Mouse (Mus musculus) Muller cell, postnatal 12 days (primary cell): ENCODE measurements around the gene Gnat1.
A peak's percentile ranks its signal among the peaks of the same experiment; 100 is the strongest.

Experiments
- DNase-seq: peaks from one replicate; pipeline ENCODE4 v3.0.0-alpha.2; 2015; ENCODE audit errors: inconsistent ontology term

Gene Gnat1

DNA sequence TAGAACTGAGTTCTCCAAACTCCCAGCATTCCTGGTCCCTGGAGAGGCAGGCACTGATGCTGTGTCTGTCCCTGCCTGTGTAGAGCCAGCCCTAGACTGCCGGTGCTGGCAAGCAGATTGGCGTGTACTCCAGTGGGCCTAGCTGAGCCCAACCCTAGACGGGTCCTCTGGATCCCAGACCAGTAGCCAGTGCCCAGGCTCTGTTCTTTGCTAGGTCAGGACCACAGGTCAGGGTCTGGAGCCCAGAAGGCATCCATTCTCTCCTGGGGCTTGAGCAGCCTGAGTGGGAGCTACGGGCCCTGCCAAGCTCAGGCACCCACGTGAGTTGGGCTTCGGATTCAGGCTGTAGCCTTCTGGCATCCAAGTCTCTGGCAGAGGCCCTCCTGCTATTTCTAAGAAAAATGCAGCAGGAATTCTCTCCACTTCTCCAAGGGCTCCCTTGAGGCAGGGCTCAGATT, 20.6 kb upstream of the Gnat1 start:
- peak; percentile 82 for DNase-seq

DNA sequence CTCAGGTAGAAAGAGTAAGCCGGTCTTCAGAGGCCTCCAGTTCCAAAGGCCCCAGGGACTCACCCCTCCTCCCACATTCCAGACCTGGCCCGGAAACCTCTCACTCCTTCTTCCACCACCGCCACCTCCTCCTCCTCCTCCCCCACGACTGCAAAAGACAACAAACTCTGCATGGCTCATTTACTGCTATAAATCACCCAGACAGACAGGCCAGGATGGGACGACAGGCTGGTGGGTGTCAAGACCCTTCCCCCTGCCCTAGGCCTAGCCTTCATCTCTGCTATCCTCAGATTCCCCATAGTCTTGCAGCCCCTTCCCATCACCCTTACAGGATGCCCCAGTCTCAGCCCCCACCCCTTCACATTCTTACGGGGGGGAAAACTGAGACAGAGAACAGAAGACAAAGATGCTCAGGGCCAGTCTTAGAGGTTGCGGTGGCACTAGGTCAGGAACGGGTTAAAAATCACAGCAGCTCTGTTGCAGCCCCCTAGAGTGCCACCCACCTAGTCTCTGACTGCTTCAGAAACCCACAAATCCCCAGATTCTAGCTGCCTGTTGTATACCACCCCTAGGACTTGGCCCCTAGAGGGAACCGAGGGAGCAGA, 20.0 kb upstream of the Gnat1 start:
- no peak for DNase-seq

DNA sequence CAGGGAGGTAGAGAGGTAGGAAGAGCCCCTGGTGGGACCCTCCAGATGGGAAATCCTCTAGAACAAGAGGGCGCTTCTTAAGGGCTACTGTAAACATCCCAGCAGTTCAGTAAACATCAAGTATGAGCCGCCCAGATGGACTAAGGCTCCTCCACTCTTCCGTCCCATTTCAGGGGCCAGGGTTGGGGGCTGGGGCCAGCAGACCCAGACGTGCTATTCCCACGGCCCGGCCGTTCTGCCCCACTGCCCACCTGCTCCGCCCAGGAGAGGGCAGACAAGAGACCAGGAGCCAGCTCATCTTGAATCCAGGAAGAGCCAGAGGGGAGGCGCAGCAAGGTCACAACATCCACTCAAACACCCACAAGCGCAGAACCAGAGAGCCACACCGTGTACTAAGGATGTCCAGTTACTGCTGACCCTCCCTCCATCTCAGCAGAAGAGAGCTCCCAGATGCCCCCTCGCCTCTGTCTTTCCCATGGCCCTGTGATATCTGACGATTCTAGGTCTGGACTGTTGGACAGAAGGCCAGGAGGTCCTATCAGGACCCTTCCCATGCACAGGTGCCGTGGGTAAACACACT, 19.2 kb upstream of the Gnat1 start:
- DNase-seq: peak; percentile 58

DNA sequence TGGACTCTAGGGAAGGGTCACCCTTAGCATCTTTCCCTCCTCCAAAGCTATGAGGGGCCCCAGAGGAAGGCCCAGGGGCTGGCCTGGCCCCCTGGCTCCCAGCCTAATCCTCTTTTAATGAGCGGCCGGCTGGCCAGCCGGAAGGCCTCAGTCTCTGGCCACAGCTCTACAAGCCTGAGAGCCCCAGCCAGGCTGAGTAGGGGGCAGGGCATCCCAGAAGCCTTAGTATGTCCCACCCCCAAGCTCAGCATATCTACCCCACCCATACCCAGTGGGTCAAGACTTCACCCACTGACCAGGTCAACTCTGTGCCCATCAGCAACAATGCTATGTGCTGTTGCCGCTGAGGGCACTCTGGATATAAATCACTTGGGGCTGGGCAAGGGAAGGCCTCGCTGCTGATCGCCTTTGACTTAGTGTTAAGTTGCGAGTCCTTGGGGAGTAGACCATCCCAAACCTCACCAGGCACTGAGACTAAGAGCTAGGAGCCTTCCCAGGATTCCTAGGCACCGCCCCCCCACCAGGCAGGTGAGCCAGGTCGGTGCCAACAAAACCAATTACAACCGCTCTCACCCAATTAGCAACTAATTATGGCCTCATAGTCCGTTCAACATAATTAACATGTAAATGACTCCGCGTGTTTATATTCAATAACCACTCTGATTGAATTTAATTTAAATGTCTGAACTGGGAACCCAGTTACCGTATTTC, 18.5 kb upstream of the Gnat1 start:
- peak; percentile 68 for DNase-seq

DNA sequence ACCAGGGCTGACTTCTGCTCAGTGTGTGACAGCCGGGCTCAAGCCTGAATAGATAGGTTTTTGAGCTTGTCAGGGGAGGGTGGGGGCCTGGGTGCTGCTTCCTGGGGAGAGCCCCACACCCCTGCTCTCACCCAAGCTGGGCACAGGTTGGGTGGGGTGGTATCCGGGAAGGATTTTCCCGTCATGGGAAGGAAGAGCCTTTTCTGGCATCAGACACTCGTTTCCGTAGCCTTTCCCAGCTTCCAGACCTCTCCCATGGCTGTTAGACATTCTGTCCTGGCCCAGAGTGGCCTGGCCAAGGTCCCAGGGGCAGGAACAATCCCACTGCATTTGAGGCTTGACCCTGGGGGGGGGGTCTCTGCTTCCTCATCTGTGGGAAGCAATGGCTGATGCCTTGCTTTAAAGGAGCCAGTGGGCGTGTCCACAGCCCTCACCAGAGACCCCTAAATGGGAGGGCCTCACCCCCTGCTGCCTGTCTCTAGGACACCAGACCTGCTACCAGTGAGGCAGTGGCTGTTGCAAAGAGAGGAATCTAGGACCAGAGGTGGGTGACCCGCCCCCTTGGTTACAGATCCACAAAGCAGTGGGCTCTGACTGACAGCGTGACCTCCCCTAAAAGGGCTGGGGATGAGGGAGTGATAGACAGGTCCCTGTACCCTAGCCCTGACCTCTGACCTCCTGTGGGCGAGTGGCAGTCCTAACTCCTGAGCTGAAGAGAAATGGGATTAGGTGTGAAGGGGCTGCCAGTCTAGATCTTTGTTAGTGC, 17.5 kb upstream of the Gnat1 start:
- no peak for DNase-seq

DNA sequence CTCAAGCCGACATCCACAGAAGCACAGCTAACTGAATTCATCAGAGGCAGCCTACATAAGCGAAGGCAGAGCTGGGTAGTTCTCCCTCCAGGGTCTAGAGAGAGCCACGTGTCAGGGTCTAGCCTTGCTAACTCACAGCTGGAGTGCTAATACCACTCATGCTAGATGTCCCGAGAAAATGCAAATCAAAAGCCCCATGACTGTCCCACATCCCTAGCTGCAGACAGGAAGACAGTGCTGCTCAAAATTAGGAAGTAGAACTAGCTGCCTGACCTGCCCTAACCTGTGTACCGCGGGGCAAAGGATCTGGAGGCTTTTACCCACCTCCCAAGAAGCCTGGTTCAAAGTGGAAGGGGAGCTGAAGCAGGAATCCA, 16.6 kb upstream of the Gnat1 start:
- DNase-seq: no peak

DNA sequence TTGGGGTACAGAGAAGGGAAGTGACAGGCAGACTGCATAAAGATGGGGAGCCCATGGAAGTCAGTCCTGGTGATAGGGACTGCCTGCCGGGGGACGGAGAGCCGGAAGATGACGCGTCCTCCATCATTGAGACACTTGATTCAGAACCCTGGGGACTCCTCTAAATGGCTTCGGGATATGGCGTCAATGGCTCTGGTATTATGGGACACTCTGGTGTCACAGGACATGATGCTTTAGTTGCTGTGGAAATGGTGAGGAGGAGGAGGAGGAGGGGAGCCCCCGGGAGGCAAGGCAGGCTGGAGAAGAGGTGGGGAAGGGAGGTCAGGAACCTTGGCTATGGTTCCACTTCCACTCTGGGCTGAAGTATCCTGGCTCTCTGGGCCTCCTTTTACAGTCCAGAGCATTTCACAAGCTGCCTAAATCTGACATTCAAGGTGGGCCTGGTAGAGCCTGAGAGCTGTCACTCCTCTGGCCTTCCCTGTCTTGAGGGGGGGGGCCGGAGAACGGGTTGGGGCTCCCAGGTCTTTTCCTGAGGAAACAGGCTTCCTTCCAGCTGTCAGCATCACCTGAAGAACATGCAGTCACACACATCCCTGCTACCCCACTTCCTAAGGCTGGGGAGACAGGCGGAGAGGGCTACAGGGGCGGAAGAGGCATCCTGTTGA, 16.1 kb upstream of the Gnat1 start:
- no peak for DNase-seq

DNA sequence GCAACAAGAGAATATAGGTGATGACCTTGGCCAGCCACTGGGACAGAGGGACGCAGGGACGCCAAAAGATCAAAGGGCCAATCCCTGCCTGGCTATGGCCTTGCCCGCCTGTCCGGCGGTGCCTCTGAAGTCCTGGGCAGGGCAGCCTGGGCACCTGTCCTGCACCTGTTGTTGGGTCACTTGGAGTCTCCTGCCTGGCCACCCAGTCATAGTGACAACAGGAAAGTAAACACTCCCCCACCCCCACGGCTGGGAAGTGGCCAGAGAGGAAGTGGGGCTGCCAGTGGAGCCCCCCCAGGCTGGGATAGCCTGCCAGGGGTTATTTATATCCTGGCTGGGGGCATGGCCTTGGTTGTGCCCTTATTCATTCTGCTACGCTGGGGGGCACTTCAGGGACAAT, 15.1 kb upstream of the Gnat1 start:
- no peak for DNase-seq

DNA sequence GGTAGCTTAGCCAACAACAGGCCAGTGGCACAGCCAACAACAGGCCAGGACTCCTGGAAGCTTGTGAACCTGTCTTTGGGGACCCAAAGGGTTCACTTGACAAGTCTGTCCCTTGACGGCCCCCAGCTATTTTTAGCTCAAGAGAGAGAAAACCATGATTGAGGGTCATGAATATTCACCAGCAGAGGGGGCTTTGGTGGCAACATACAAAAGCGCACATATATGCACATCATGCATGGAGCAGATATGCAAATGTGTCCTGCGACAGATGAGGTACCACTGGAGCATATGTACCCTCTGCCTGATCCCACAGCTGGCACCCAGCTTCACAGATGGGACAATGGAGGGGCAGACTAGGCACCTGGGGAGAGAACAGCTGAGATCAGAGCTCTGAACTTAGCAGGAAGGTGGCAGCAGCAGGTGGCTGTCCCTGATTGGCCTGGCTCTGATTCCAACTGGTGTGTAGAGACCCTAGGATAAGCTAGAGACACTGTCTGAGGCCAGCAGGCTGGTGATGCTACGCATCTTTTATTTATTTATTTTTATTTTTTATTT, 14.0 kb upstream of the Gnat1 start:
- DNase-seq: no peak

DNA sequence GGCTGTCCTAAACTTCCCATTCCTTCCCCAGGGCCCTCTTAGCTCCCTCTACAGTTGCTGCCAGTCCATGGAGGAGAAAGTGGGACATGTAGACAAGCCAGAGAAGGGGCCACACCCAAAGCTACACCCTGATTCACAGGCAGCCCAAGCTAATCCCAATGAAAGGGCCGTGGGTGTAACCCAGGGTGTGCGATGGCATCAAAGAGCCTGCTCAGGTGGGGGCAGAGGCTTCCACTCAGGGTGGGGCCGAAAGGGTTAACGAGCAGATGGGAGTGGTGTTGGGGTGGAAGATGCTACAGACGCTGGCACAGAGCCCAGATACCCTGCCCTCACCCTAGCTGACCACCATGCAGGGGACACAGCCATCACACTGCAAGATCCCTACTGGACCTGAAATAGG, 13.3 kb upstream of the Gnat1 start:
- DNase-seq: no peak

DNA sequence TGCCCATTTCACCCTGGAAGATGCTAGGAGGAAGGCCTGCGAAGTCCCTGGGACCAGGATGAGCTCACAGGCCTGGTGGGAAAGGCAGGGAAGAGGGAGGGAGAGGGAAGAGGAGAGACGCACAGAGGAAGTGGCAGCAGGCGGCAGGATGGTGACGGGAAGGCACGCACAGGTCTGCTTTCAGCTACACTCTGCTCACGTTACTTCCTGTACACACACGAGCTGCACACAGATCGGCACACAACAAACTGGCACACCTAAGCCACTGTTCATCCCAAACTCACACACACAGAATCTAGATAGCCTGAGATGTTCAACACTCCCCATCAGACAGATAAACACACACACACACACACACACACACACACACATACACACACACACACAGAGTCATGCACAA, 10.9 kb upstream of the Gnat1 start:
- no peak for DNase-seq

DNA sequence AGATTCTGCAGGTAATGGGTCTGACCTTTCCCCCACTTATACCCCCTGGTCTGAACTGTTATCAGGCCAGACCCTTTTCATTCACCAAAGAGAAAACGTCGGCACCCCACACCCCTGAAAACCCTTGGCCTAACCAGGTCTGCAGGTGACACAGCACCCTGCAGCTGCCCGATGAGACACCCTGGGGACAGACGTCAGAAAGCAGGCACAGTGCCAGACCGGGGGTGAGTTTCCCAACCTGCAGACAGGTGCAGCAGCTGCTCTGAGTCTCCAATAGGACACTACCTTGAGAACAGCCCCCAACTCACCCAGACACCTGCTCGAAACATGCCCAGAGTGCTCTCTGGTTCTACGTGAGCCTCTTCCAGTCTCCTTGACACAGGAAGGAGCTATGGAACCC, 9.4 kb upstream of the Gnat1 start:
- no peak for DNase-seq

DNA sequence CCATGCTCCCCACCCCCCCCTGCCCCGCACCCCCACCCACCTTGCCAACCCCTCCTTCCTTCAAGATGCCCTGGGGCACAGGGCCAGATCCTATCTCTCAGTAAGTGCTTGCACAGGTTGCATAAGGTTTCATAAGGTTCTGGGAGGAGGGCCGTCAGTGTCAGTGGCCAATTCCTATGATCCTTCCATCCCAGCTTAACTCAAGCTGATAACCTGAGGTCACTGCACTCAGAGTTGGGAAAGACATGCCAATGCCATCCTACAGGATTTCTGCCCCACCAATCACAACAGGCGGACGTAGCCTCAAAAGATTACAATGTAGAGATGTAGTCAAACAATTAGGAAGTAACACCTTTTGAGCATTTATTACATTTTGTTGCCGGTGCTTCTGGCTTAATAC, 8.9 kb upstream of the Gnat1 start:
- DNase-seq: no peak

DNA sequence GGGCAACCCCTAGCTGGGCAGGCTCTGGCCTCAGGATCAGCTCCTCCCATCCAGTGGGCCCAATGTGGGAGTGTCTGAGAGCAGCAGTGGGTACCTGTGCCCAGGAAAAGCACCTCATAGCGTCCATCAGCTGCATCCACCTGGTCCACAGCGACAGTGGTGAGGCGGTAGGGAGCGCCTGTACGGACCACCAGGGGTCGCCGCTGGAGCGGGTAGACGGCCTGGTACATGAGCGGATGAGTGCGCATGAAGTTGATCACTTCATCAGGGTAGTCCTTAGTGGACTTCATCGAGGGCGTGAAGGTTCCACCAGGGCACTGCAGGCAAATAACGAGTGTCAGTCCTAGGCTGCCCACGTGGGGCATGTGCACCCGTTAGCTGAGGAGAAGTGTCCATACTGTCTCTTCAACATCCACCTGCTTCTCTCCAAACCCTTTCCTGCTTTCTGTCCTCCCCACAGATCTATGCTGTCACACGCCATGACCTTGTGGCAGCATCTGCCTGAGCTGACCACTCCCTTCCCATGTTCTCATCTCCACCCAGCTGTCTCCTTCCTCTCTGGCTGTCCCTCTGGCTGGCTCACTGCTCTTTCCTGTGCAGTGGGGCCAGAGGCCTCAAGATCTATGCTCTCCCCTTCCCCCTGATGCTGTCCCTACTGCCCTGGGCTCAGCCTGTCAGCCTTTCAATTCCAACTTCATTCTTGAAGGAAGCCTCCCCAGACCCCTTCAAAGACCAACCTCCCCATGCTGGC, 5.9 kb upstream of the Gnat1 start:
- DNase-seq: peak; percentile 65

DNA sequence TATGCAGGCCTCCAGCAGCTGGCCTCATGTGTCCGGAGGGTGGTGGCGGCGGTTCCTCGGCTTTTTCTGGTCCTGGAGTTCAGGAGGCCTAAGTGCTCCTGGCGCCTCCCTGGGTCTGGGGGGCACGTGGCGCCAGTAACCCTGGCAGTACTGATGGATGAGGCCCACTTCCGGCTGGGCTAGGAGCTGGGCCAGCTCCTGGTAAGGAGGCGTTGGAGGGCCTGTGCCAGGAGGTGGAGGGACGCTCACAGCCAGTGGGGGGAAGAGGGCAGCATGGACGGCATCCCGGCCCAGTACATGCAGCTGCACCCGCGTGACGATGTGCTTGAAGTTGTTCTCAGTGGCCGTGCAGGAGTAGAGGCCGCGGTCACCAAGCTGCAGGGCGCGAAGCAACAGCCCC, 2.9 kb upstream of the Gnat1 start:
- no peak for DNase-seq

DNA sequence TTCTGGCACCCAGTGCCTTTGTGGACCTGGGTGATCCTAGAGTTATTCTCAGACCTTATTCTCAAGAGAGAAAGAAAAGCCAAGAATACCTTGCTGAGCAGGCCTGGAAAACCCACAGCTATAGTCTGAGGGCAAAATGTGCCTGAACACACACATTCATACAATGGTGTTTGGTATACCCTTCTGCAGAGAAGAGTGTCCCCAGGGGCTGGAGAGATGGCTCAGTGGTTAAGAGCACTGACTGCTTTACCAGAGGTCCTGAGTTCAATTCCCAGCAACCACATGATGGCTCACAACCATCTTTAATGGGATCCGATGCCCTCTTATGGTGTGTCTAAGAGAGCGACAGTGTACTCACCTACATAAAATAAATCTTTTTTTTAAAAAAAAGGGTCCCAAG, 651 bp downstream of the Gnat1 start:
- no peak for DNase-seq

DNA sequence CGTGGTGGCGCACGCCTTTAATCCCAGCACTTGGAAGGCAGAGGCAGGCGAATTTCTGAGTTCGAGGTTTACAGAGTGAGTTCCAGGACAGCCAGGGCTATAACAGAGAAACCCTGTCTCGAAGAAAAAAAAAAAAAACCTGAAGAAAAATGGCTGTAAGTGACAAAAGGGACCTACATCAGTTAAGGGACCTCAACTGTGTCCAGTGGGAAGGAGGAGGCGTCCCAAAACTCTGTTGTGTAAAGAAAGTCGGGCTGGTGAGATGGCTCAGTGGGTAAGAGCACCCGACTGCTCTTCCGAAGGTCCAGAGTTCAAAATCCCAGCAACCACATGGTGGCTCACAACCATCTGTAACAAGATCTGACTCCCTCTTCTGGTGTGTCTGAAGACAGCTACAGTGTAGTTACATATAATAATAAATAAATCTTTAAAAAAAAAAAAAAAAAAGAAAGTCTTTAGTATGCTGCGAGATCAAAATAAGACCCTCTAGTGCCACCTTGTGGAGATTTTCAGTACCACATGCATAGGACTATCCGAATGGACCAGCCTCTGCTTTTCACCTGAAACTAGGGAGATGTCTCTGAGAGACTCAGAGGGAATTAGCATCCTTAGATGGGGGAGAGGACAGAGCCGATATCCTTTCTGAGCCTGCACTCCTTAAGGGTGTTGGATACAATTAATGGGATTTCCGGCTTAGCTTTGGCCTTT, 1.5 kb downstream of the Gnat1 start:
- peak; percentile 59 for DNase-seq

DNA sequence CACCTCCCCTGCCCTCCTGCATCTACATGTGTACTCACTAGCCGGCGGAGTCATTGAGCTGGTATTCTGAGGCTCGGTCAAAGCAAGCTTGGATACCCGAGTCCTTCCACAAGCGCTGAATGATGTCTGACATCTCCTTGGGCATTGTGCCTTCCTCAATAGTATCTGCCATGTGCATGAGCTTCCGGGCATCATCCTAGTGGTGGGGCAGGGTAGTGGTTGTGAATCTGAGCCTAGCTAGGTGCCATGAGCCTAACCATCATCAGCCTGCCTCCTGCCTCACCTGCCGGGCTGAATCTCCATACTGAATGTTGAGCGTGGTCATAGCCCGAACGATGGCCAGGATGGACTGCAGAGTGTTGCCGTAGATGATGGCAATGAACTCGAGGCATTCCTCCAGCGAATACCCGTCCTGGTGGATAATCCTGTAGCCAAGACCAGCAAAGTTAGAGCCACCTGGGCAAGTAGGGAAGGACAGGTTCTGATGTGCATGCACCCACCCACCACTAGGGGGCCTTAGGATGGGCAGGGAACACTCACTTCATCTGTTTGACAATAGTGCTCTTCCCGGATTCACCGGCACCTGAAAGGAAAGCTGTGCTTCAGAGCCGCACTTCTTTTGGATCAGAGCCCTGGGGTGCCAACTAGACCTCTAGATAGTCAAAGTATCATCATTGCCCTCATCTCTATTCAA, 2.3 kb downstream of the Gnat1 start:
- DNase-seq: peak; percentile 62

DNA sequence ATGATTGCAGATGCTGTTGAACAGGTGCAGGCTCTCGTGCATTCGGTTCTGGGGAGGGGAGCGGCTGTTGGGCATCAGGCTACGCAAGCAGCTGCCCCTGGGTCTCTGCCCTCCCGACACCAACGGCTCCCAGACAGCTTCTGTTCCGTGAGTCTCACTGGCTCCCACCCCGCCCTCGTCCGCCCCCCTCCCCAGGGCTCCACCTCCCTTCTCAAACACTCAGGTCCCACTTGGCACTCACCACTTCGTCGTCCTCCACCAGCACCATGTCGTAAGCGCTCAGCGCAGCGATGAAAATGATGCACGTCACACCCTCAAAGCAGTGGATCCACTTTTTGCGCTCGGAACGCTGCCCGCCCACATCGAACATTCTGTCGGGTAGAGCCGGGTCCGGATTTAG, 3.2 kb downstream of the Gnat1 start:
- no peak for DNase-seq
